Mouse (Mus musculus) liver, adult (tissue): ENCODE results near the gene Olfr724.
"Not testable (repeated sequence)": the region's sequence is repeated elsewhere in the genome, so short reads cannot be mapped to it uniquely, and the experiment has no call there.

Source experiments
- GATA4 ChIP-seq: IDR thresholded peaks from 2 replicates; pipeline ENCODE4 v1.6.1; 2014; ENCODE audit warnings: mild to moderate bottlenecking, low read length; ENCODE audit not compliant: insufficient replicate concordance

Olfr724 gene

DNA sequence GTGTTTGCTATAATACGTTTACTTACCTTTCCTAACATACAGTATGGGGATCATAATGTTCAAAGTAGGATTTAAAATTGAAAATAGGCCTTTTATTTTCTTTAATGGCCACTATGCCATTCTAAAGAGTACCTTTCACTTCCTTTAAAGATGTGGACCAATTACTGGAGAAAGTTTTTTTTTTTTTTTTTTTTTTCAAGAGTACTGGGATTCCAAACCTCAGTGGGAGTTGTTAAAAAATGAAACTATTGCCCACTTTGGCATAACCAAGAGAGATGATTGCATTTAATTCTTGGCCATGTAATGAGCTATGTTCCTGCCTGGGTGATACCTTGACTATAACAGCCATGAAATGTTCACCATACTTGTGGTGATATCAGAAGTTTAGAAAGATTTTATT, at the start of gene Olfr724:
Olfr724 (minus strand) TSS at position 101 of the 400 bp plus-strand sequence.
- TF ChIP-seq GATA4 = not testable (repeated sequence)

DNA sequence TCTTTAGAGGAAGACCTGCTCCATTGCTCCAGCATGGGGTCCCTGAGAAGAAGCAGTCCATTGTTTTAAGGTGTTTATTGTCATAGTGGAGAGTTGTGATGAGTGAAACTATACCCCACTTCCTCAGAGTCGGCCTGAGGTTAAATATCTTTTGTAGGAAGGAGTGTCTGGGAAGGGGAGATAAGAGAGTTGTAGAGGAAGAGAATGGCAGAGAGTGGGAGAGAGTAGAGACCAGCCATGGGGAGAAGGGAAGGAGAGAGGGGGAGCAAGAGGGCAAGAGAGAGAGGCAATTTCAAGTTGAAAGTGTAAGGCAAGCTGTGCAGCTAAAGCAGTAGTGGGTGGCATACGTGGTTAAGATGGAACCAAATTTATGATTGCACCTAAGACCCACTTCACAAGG, 7.2 kb downstream of the Olfr724 start:
- no peak for TF ChIP-seq GATA4

DNA sequence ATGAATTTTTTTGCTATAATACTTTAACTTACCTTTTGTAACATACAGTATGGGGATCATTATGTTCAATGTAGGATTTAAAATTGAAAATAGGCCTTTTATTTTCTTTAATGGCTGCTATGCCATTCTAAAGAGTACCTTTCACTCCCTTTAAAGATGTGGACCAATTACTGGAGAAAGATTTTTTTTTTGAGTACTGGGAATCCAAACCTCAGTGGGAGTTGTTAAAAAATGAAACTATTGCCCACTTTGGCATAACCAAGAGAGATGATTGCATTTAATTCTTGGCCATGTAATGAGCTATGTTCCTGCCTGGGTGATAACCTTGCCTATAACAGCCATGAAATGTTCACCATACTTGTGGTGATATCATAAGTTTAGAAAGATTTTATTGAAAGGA, 31.4 kb downstream of the Olfr724 start, which contains the start of gene Olfr723:
Olfr723 (minus strand) TSS at position 101 of the 400 bp plus-strand sequence.
- TF ChIP-seq GATA4 = not testable (repeated sequence)
